Mouse (Mus musculus) CH12.LX (cell line): ENCODE data around the gene Gm7534.

Experiments used
- BHLHE40 ChIP-seq: IDR thresholded peaks from 2 replicates; pipeline ENCODE4 v1.6.1; 2011; ENCODE audit warnings: mild to moderate bottlenecking, low read depth, low read length, improper control_type of control experiment
- CTCF ChIP-seq, 2 experiments: IDR thresholded peaks in 1 of 2; conservative IDR thresholded peaks in 1 of 2; 2 replicates each; pipeline ENCODE4 v1.5.1; 2011 to 2012; ENCODE audit warnings: low read depth in 2 of 2, low read length in 2 of 2, improper control_type of control experiment in 1 of 2, inconsistent platforms in 1 of 2, mild to moderate bottlenecking in 1 of 2, moderate library complexity in 1 of 2
- E2F4 ChIP-seq: IDR thresholded peaks from 2 replicates; pipeline ENCODE4 v1.6.1; 2011; ENCODE audit warnings: low read depth, low read length, improper control_type of control experiment; ENCODE audit not compliant: insufficient replicate concordance
- GABPA ChIP-seq: IDR thresholded peaks from 2 replicates; pipeline ENCODE4 v1.6.1; 2012; ENCODE audit warnings: low read depth, low read length, improper control_type of control experiment, inconsistent platforms; ENCODE audit not compliant: insufficient replicate concordance
- JUND ChIP-seq: conservative IDR thresholded peaks from 2 replicates; pipeline ENCODE4 v1.6.1; 2011; ENCODE audit warnings: low read depth, low read length, improper control_type of control experiment
- MAX ChIP-seq: IDR thresholded peaks from 2 replicates; pipeline ENCODE4 v1.6.1; 2011; ENCODE audit warnings: low read length, improper control_type of control experiment
- MEF2A ChIP-seq: IDR thresholded peaks from 2 replicates; pipeline ENCODE4 v1.6.1; 2014; ENCODE audit warnings: low read depth, mild to moderate bottlenecking, inconsistent platforms, low read length, improper control_type of control experiment, borderline replicate concordance
- POLR2A ChIP-seq: IDR thresholded peaks from 2 replicates; pipeline ENCODE4 v1.6.1; 2011; ENCODE audit warnings: low read depth, mild to moderate bottlenecking, improper control_type of control experiment, low read length
- POLR2AphosphoS2 ChIP-seq: IDR thresholded peaks from 2 replicates; pipeline ENCODE4 v1.6.1; 2011; ENCODE audit warnings: low read depth, low read length, improper control_type of control experiment
- SMC3 ChIP-seq: IDR thresholded peaks from 2 replicates; pipeline ENCODE4 v1.6.1; 2011; ENCODE audit warnings: low read depth, low read length, improper control_type of control experiment
- ZC3H11A ChIP-seq: IDR thresholded peaks from 2 replicates; pipeline ENCODE4 v1.6.1; 2012; ENCODE audit warnings: low read depth, mild to moderate bottlenecking, inconsistent platforms, low read length, improper control_type of control experiment

GRCm38 (mm10) chr4:134227194-134227593 is 24.4 kb upstream of the Gm7534 start, which contains the start of gene Catsper4:
- TF ChIP-seq CTCF (conservative IDR thresholded peaks at IDR 0.05 in 1 of 2, IDR thresholded peaks at IDR 0.05 in 1 of 2; ENCODE audit: low read depth in 2 of 2, low read length in 2 of 2) (peak in 1 of 2 experiments; percentile 48; a peak in 2 of 4 replicates), E2F4 (no peak), JUND (no peak), POLR2A (no peak), MAX (no peak), POLR2AphosphoS2 (no peak), ZC3H11A (no peak), MEF2A (no peak), GABPA (no peak), BHLHE40 (no peak), SMC3 (peak; percentile 37)
